Mouse (Mus musculus): ENCODE results near the gene Disc1. TPM values are rescaled to one million over a fixed set of nuclear protein-coding genes. Genes with fewer than 3 reads are reported as not detected.

Gene Disc1
- polyA plus RNA-seq, 1 experiment from 2014 or later, result 0.19 TPM

DNA sequence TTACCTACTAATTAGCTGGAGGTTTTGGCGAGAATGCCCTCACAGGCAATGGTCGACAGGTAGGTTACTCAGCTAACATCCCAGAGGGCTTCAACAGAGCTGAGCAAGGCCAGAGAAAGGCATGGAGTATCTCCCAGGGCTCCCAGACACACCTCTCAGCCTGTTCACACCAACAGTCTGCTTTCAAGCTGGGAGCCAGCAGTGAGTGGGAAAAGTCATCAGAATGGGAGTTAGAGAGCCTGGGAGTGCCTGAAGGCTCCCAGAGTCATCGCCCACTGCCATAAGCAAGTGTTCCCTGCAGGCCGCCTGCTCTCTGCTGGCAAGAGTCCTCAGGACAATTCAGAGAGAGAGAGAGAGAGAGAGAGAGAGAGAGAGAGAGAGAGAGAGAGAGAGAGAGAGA is 167.1 kb downstream of the Disc1 start:
- 74% methylated on average over 4 of the region's 4 CpGs for WGBS (ENCODE audit: insufficient replicate concordance)
- DNase-seq, result no peak
- no peak for ATAC-seq
- H3K4me1 ChIP-seq (ENCODE audit: insufficient read depth), result peaks cover 17% of the 10 kb centered on the region
- H3K27ac ChIP-seq (ENCODE audit: low read depth), result no peak overlapping the region
- no peaks in the 10 kb centered on the region for H3K36me3 ChIP-seq (replicated peaks; ENCODE audit: insufficient read depth, low read length)
- no peak for TF ChIP-seq CTCF (IDR thresholded peaks at IDR 0.05; ENCODE audit: low read depth)
- H3K9ac ChIP-seq (replicated peaks), result no peak overlapping the region
- no peak overlapping the region for H3K4me3 ChIP-seq (ENCODE audit: low read depth, low read length)
- no peaks in the 10 kb centered on the region for H3K27me3 ChIP-seq (ENCODE audit: insufficient read depth, low read length)
- H3K4me2 ChIP-seq (ENCODE audit: low read depth, low read length), result no peak overlapping the region
- no peaks in the 10 kb centered on the region for H3K9me3 ChIP-seq (ENCODE audit: low read length)

DNA sequence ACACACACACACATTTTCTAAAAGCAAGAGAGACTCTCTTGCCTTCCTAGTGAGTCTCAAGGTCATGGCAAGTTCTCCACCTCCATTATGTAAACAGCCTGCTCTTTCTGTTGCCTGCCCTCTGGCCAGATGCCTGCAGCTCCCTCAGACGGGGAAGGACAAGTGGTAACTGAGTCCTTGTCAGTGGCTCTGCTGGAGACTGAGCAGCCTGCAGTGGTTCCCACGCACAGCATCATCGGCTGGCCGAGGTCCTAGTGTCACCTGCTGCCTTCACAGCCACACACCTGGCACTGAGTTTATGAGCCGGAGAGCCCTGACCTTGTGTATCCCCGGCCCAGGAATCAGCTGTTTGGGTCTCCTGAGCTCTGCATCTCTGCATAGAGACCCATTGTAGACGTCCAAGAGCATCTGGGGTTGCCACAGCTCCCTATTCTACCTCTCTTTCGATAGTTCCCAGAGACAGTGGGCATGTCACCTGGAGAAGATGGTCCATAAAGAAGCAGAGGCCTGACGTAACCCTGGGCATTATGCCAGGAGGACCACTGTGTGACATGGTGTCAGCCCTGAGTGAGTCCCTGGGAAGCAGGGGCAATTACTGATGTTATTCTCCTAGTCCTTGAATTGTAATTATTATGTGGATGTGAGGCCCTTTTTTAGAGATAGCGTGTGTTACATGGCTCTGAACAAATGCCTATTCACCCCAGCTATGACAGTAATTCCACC is 169.2 kb downstream of the Disc1 start:
- Histone ChIP-seq H3K4me2 (ENCODE audit: low read depth, low read length) (no peak overlapping the region), H3K27ac (ENCODE audit: low read depth) (no peak overlapping the region), H3K4me3 (ENCODE audit: low read depth, low read length) (no peak overlapping the region), H3K36me3 (replicated peaks; ENCODE audit: insufficient read depth, low read length) (no peaks in the 10 kb centered on the region), H3K27me3 (ENCODE audit: insufficient read depth, low read length) (no peaks in the 10 kb centered on the region), H3K9ac (replicated peaks) (no peak overlapping the region), H3K9me3 (ENCODE audit: low read length) (no peaks in the 10 kb centered on the region), H3K4me1 (ENCODE audit: insufficient read depth) (peaks cover 24% of the 10 kb centered on the region)
- ATAC-seq, result no peak
- no peak for DNase-seq
- 72% methylated on average over 10 of the region's 10 CpGs for WGBS (ENCODE audit: insufficient replicate concordance)
- no peak for TF ChIP-seq CTCF (IDR thresholded peaks at IDR 0.05; ENCODE audit: low read depth)
- TF ChIP-seq EP300 (IDR thresholded peaks at IDR 0.05; ENCODE audit: low read depth), result no peak

DNA sequence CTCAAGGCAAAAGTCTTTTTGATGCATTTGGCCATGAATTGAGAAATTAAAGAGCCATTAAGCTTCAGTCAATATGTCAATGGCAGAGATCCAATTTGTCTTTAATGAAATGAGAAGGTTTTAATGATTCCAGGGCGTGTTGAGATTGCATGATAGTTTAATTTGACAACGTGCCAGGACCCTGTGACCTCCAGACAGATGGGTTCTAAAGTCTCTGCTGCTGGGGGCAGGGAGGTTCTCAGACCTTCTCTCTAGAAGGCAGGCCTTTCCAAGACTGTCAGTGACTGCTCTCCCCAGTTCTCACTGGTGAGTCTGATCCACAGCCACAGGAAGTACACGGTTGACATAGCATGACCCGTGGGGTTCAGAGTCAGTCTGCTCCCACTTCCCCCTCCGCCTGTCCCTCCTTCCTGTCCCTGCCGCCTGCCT is 170.3 kb downstream of the Disc1 start:
- no peak overlapping the region for H3K9ac ChIP-seq (replicated peaks)
- no peak overlapping the region for H3K4me2 ChIP-seq (ENCODE audit: low read depth, low read length)
- H3K4me3 ChIP-seq (ENCODE audit: low read depth, low read length), result no peak overlapping the region
- H3K36me3 ChIP-seq (replicated peaks; ENCODE audit: insufficient read depth, low read length), result no peaks in the 10 kb centered on the region
- H3K27me3 ChIP-seq (ENCODE audit: insufficient read depth, low read length), result no peaks in the 10 kb centered on the region
- no peaks in the 10 kb centered on the region for H3K9me3 ChIP-seq (ENCODE audit: low read length)
- no peak for TF ChIP-seq CTCF (IDR thresholded peaks at IDR 0.05; ENCODE audit: low read depth)
- peak; percentile 31 for DNase-seq
- no peak for ATAC-seq
- H3K27ac ChIP-seq (ENCODE audit: low read depth), result no peak overlapping the region
- 35% methylated on average over 6 of the region's 6 CpGs for WGBS (ENCODE audit: insufficient replicate concordance)
- H3K4me1 ChIP-seq (ENCODE audit: insufficient read depth), result peaks cover 24% of the 10 kb centered on the region

DNA sequence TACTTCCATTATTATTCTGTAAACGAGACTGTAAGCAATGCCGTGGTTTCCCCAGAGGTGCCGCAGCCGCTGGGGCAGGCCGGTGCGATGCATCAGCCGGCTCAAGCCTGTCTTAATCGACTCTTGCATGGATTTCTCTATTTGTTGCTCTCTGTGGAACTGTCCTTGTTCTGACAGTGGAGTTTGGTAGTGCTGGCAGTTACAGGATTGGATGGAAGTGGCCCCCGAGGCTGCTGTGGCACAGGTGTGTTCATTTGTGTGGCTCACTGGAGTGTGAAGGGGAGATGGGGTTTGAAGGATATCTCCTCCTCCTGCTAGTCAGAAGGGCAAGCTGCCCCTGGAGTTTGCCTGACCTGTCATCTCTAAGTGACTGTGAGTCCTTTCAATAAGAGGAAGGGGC is 171.3 kb downstream of the Disc1 start:
- TF ChIP-seq EP300 (IDR thresholded peaks at IDR 0.05; ENCODE audit: low read depth) (no peak), CTCF (IDR thresholded peaks at IDR 0.05; ENCODE audit: low read depth) (no peak)
- H3K4me1 ChIP-seq (ENCODE audit: insufficient read depth), result peaks cover 24% of the 10 kb centered on the region
- WGBS (ENCODE audit: insufficient replicate concordance), result 69% methylated on average over 9 of the region's 9 CpGs
- H3K4me3 ChIP-seq (ENCODE audit: low read depth, low read length), result no peak overlapping the region
- no peak overlapping the region for H3K4me2 ChIP-seq (ENCODE audit: low read depth, low read length)
- no peak for ATAC-seq
- no peaks in the 10 kb centered on the region for H3K27me3 ChIP-seq (ENCODE audit: insufficient read depth, low read length)
- DNase-seq, result no peak
- no peaks in the 10 kb centered on the region for H3K36me3 ChIP-seq (replicated peaks; ENCODE audit: insufficient read depth, low read length)
- no peak overlapping the region for H3K27ac ChIP-seq (ENCODE audit: low read depth)
- no peak overlapping the region for H3K9ac ChIP-seq (replicated peaks)
- H3K9me3 ChIP-seq (ENCODE audit: low read length), result no peaks in the 10 kb centered on the region

DNA sequence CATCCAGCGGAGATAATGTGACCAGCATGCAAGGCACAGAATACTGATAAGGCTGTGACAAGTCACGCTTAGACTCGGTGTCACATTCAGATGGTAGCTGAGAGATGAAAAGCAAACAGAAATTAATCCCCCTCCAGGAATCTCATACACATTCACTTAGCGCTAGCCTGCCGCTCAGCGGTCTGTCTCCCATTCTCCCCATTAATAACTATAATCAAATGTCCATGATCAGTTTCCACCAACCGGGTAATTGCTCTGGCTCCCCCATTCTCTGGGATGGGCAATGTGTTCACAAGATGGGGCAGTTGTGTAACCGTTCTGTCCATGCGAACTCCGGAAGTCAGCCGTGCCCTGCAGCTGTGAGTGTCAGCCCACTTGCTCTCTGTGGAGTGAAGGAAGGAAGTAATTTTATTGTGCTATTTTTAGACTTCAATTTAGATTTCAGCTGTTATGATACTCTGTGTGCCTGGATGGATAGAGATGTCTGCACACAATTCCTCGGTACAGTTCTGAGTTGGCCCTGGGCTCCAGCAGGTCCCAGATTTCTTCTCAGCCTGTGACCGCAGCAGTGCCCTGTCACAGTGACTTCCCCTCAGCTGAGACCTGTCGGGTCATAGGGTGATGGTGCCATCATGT is 173.1 kb downstream of the Disc1 start:
- 0 out of 2 replicates have a peak overlapping the region, but pooled peaks have one; percentile 32 for H3K4me2 ChIP-seq (ENCODE audit: low read depth, low read length)
- 38% methylated on average over 14 of the region's 14 CpGs for WGBS (ENCODE audit: insufficient replicate concordance)
- ATAC-seq (peak; percentile 29; the same call in 1 of the 2 replicates), DNase-seq (peak; percentile 32)
- no peak overlapping the region for H3K4me3 ChIP-seq (ENCODE audit: low read depth, low read length)
- H3K9me3 ChIP-seq (ENCODE audit: low read length), result no peaks in the 10 kb centered on the region
- no peaks in the 10 kb centered on the region for H3K36me3 ChIP-seq (replicated peaks; ENCODE audit: insufficient read depth, low read length)
- TF ChIP-seq EP300 (IDR thresholded peaks at IDR 0.05; ENCODE audit: low read depth) (no peak), CTCF (IDR thresholded peaks at IDR 0.05; ENCODE audit: low read depth) (no peak)
- peaks cover 24% of the 10 kb centered on the region for H3K4me1 ChIP-seq (ENCODE audit: insufficient read depth)
- no peak overlapping the region for H3K9ac ChIP-seq (replicated peaks)
- no peak overlapping the region for H3K27ac ChIP-seq (ENCODE audit: low read depth)
- H3K27me3 ChIP-seq (ENCODE audit: insufficient read depth, low read length), result no peaks in the 10 kb centered on the region

DNA sequence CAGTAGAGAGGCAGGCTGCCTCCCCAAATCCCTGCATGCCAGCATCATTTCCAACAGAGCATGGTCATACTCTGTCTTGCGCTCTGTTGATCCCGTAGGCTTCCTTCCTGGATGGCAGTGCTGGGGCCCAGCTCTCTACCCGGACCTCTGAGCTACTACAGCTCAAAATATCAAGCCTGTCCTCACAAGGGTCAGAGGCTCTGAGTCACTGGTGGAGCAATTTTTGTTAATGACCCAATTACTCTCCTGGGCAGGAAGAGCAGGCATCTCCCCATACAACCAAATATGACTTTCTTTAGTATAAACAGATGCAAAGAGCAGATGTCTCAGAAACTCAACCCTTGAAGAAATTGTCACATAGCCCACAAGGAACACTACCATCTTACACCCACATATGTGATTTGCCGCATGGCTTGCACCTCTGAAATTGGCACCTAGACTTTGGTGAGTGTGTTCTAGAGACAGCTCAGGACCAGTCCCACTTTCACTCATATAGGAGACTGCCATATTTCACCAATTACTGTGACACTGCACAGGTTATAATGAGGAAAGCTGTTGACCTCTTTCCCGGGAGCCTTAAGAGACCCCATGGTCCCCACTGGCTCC is 176.6 kb downstream of the Disc1 start:
- Histone ChIP-seq H3K27ac (ENCODE audit: low read depth) (no peak overlapping the region), H3K27me3 (ENCODE audit: insufficient read depth, low read length) (no peaks in the 10 kb centered on the region), H3K4me2 (ENCODE audit: low read depth, low read length) (no peak overlapping the region), H3K4me1 (ENCODE audit: insufficient read depth) (peaks cover 7% of the 10 kb centered on the region), H3K36me3 (replicated peaks; ENCODE audit: insufficient read depth, low read length) (no peaks in the 10 kb centered on the region), H3K4me3 (ENCODE audit: low read depth, low read length) (no peak overlapping the region), H3K9me3 (ENCODE audit: low read length) (0 out of 2 replicates have a peak, but pooled peaks cover 2% of the 10 kb centered on the region), H3K9ac (replicated peaks) (no peak overlapping the region)
- TF ChIP-seq EP300 (IDR thresholded peaks at IDR 0.05; ENCODE audit: low read depth) (no peak), CTCF (IDR thresholded peaks at IDR 0.05; ENCODE audit: low read depth) (no peak)
- ATAC-seq (no peak), DNase-seq (no peak)
- WGBS (ENCODE audit: insufficient replicate concordance), result 84% methylated on average over 5 of the region's 5 CpGs

Measured in liver, postnatal 0 days (tissue).